Mouse (Mus musculus) heart, adult 2 months (tissue): ENCODE results near the gene Gm20379.

Source experiments
- CTCF ChIP-seq: fragments of 200-600 bp; IDR thresholded peaks from 2 replicates; pipeline ENCODE4 v1.8.1; 2022; ENCODE audit warnings: antibody characterized with exemption, mild to moderate bottlenecking, moderate library complexity
- EP300 ChIP-seq: fragments of 200-500 bp; IDR thresholded peaks from 2 replicates; pipeline ENCODE4 v1.6.1; 2011; ENCODE audit warnings: low read depth, low read length, control low read depth; ENCODE audit not compliant: insufficient read depth
- POLR2A ChIP-seq: fragments of 200-500 bp; IDR thresholded peaks from 2 replicates; pipeline ENCODE4 v1.6.1; 2011; ENCODE audit warnings: mild to moderate bottlenecking, low read depth, low read length, control low read depth; ENCODE audit not compliant: insufficient read depth

DNA sequence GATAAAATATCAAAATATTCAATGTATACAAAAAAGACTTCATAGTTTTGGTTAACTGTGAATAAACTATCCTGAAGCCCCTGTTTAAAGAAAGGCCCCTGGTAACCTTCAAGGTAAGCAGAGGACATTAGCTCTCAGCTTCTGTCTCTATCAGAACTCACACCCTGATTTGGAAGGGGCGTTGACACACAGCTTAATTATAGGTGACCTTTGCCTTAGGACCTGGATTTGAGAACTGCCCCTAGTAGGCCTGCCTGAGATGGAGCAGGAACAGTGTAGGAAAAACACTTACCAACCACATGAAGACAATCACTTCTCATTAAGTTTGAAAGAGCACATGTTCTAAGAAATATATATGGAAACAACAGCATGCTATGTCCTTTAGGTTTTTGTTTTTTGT lies 6.3 kb upstream of the Gm20379 start:
- no peak for TF ChIP-seq POLR2A
- TF ChIP-seq CTCF: no peak
- no peak for TF ChIP-seq EP300
